In the genomic region with DNA sequence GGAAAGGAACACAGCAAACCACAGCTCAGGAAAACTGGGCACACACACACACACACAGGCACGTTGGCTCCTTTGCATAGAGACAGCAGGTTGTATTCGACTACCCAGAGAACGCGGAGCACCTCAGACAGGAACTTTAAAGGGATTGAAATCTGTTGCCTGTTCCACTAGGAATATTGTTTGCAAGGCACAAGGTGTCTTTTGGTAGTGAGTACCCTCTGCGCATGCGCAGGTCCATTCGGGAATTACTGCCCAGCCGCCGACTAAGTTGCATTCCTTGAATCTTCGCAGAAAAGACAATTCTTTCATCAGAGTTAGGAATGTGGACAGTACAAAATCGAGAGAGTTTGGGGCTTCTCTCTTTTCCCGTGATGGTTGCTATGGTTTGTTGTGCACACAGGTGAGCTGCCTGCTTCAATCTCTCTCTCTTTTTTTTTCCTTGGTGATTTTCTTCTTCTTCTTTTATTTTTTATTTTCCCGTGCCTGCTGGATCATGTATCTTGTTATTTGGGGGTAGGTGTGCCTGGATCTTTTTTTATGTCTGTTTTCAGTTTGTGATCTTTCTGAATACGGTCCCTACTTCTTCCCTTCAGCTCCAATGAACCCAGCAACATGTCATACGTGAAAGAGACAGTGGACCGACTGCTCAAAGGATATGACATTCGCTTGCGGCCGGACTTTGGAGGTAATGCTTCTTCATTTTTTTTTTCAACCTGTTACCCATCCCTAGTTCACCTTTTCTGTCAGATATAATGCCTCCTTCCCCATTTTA, we compare ENCODE assay signal across 10 mouse cellular contexts. TPM values are rescaled to one million over a fixed set of nuclear protein-coding genes. Genes with fewer than 3 reads are reported as not detected.
A peak's percentile ranks its signal among the peaks of the same experiment; 100 is the strongest.
DNase-seq lines count a peak whose midpoint lies in the region; ATAC-seq and TF ChIP-seq lines count a peak whose summit lies in the region.
"Had no signal": no experiment of that assay in that cellular context is flagged by ENCODE, and none has a peak within 500 bp of the region (broad histone marks: within the 10 kb centered on the region; RNA-seq: fewer than 3 reads in every experiment).

No protein-coding gene starts in this region.

- H3K36me3 ChIP-seq in embryonic facial prominence, embryonic 14.5 days (ENCODE audit: control insufficient read depth, insufficient read depth, low read length): no peaks in the 10 kb centered on the region
- no peaks in the 10 kb centered on the region for H3K36me3 ChIP-seq in liver, postnatal 0 days (replicated peaks; ENCODE audit: insufficient read depth, low read length)

- H3K9me3 ChIP-seq in embryonic facial prominence, embryonic 14.5 days (ENCODE audit: control insufficient read depth, low read length): no peaks in the 10 kb centered on the region
- H3K9me3 ChIP-seq in liver, postnatal 0 days (ENCODE audit: low read length): no peaks in the 10 kb centered on the region

- peaks cover 20% of the 10 kb centered on the region for H3K27me3 ChIP-seq in embryonic facial prominence, embryonic 14.5 days (replicated peaks; ENCODE audit: control insufficient read depth, insufficient read depth, low read length)
- H3K27me3 ChIP-seq in liver, postnatal 0 days (ENCODE audit: insufficient read depth, low read length): peaks cover 26% of the 10 kb centered on the region

- H3K4me3 ChIP-seq in embryonic facial prominence, embryonic 14.5 days (ENCODE audit: low read depth, low read length): peak overlapping the region; percentile 50
- H3K4me3 ChIP-seq in layer of hippocampus, adult 2 months: peak overlapping the region; percentile 87
- no peak overlapping the region for H3K4me3 ChIP-seq in liver, postnatal 0 days (ENCODE audit: low read depth, low read length)

- 1% methylated on average over 19 of the region's 19 CpGs for WGBS in embryonic facial prominence, embryonic 14.5 days
- WGBS in liver, postnatal 0 days (ENCODE audit: insufficient replicate concordance): 1% methylated on average over 19 of the region's 19 CpGs

- intact Hi-C loops in heart, postnatal 25 days (cut with DNase I): loop anchor here (10.0 kb wide), 1 partner anchor 195 kb away; no protein-coding TSS in a partner anchor
- intact Hi-C loops in heart, postnatal 14 days (cut with DNase I): no loop called here

- no peak for TF ChIP-seq CTCF in layer of hippocampus, adult 2 months (conservative IDR thresholded peaks at IDR 0.05)
- TF ChIP-seq CTCF in liver, postnatal 0 days (IDR thresholded peaks at IDR 0.05; ENCODE audit: low read depth): no peak

- 0 out of 2 replicates have a peak, but pooled peaks cover 7% of the 10 kb centered on the region for H3K4me1 ChIP-seq in embryonic facial prominence, embryonic 14.5 days (ENCODE audit: control insufficient read depth, insufficient read depth, low read length)
- no peaks in the 10 kb centered on the region for H3K4me1 ChIP-seq in liver, postnatal 0 days (ENCODE audit: insufficient read depth)

- peak; percentile 13 to 26 for DNase-seq in heart, adult 18-20 months
- no peak for DNase-seq in heart, postnatal 25 days (ENCODE audit: low spot score)
- DNase-seq in embryonic facial prominence, embryonic 14.5 days (ENCODE audit: low spot score): peak; percentile 73
- DNase-seq in heart, postnatal 14 days: peak; percentile 13 to 27
- peak; percentile 78 for DNase-seq in layer of hippocampus, adult 2 months (ENCODE audit: low spot score in 2 of 2)
- no peak for DNase-seq in liver, postnatal 0 days
- DNase-seq in right cerebral cortex, adult 2 months (ENCODE audit: low spot score in 2 of 2): peak; percentile 82 to 85

- H3K4me2 ChIP-seq in embryonic facial prominence, embryonic 14.5 days (ENCODE audit: low read depth, low read length): peak overlapping the region; percentile 87
- 0 out of 2 replicates have a peak overlapping the region, but pooled peaks have one; percentile 9 for H3K4me2 ChIP-seq in liver, postnatal 0 days (ENCODE audit: low read depth, low read length)

- no peak for TF ChIP-seq EP300 in liver, postnatal 0 days (IDR thresholded peaks at IDR 0.05; ENCODE audit: low read depth)

- 0 out of 2 replicates have a peak overlapping the region, but pooled peaks have one; percentile 63 for H3K9ac ChIP-seq in embryonic facial prominence, embryonic 14.5 days (ENCODE audit: low read depth, low read length)
- H3K9ac ChIP-seq in liver, postnatal 0 days (replicated peaks): no peak overlapping the region

- no peak for ATAC-seq in embryonic facial prominence, embryonic 14.5 days (ENCODE audit: low read depth)
- ATAC-seq in liver, postnatal 0 days: no peak
- no peak for ATAC-seq in megakaryocyte progenitor cell, adult 5-6 weeks (replicated peaks; ENCODE audit: poor library complexity)

- no peak overlapping the region for H3K27ac ChIP-seq in embryonic facial prominence, embryonic 14.5 days (replicated peaks; ENCODE audit: low read depth, low read length)
- peak overlapping the region; percentile 98 for H3K27ac ChIP-seq in layer of hippocampus, adult 2 months
- no peak overlapping the region for H3K27ac ChIP-seq in liver, postnatal 0 days (ENCODE audit: low read depth)

RNA-seq across cellular contexts. Expression of gene Gabra4, which starts 41.8 kb away (rescaled TPM):
- total RNA-seq in heart, adult 18-20 months (2021): not detected
- total RNA-seq in heart, postnatal 25 days (2021): under 1 TPM in 1 of 2 experiments, not detected in 1; 0.11 TPM
- 6.1 and 7.6 TPM in 2 replicates for polyA plus RNA-seq in embryonic facial prominence, embryonic 14.5 days (2014; fragmentation: Nextera tagmentation; extraction: Ambion mirVana)
- under 1 TPM; 0.20 to 0.24 TPM for total RNA-seq in heart, postnatal 14 days (2021)
- total RNA-seq in layer of hippocampus, adult 2 months (2021): 10 to 100 TPM; 82.6 to 94.2 TPM
- not detected in 2 replicates for polyA plus RNA-seq in liver, postnatal 0 days (2015; fragmentation: Nextera tagmentation; extraction: Ambion mirVana)
- not detected in 2 replicates for total RNA-seq in megakaryocyte progenitor cell, adult 5-6 weeks (2015)
- not detected in 2 replicates for total RNA-seq in megakaryocyte progenitor cell, adult 5-6 weeks (2017)
- total RNA-seq: heart, postnatal 36 days had no signal
- polyA plus RNA-seq: C2C12 had no signal

RNA-seq across cellular contexts. Expression of gene Gabrb1, which starts 42.0 kb away (rescaled TPM):
- under 1 TPM in 1 of 2 experiments, not detected in 1; 0.12 TPM for total RNA-seq in heart, adult 18-20 months (2021)
- under 1 TPM in 1 of 2 experiments, not detected in 1; 0.03 TPM for total RNA-seq in heart, postnatal 25 days (2021)
- 0.99 and 1.2 TPM in 2 replicates for polyA plus RNA-seq in embryonic facial prominence, embryonic 14.5 days (2014; fragmentation: Nextera tagmentation; extraction: Ambion mirVana)
- total RNA-seq in heart, postnatal 14 days (2021): under 1 TPM; 0.02 to 0.05 TPM
- total RNA-seq in layer of hippocampus, adult 2 months (2021): 100 to 1,000 TPM; 138 to 147 TPM
- polyA plus RNA-seq in liver, postnatal 0 days (2015; fragmentation: Nextera tagmentation; extraction: Ambion mirVana): not detected in 2 replicates
- not detected in 2 replicates for total RNA-seq in megakaryocyte progenitor cell, adult 5-6 weeks (2015)
- not detected in 2 replicates for total RNA-seq in megakaryocyte progenitor cell, adult 5-6 weeks (2017)

Comparison
In these comparisons a context has a peak if more than half of its experiments do, and no peak if none do; other contexts are left out.
1. DNase-seq: peak in heart, adult 18-20 months (2 of 2), embryonic facial prominence, embryonic 14.5 days (single experiment), heart, postnatal 14 days (2 of 2), layer of hippocampus, adult 2 months (2 of 2) and right cerebral cortex, adult 2 months (2 of 2); none in heart, postnatal 25 days (single experiment) and liver, postnatal 0 days (single experiment).
2. RNA of gene Gabra4, which starts 41.8 kb away (total RNA-seq): 82.6 to 94.2 TPM in layer of hippocampus, adult 2 months; 0.20 to 0.24 TPM in heart, postnatal 14 days, 0.11 TPM in heart, postnatal 25 days, not detected in heart, adult 18-20 months and not detected in megakaryocyte progenitor cell, adult 5-6 weeks; every median in the first group is over 10 times any median in the second.
3. RNA of gene Gabrb1, which starts 42.0 kb away (total RNA-seq): 138 to 147 TPM in layer of hippocampus, adult 2 months; 0.12 TPM in heart, adult 18-20 months, 0.02 to 0.05 TPM in heart, postnatal 14 days, 0.03 TPM in heart, postnatal 25 days and not detected in megakaryocyte progenitor cell, adult 5-6 weeks; every median in the first group is over 100 times any median in the second.